Mouse (Mus musculus): ENCODE data around the gene Ankrd50. TPM values are rescaled to one million over a fixed set of nuclear protein-coding genes. Genes with fewer than 3 reads are reported as not detected.

The Ankrd50 gene
- polyA plus RNA-seq, 1 experiment from 2014 or later = 14.1 TPM

DNA sequence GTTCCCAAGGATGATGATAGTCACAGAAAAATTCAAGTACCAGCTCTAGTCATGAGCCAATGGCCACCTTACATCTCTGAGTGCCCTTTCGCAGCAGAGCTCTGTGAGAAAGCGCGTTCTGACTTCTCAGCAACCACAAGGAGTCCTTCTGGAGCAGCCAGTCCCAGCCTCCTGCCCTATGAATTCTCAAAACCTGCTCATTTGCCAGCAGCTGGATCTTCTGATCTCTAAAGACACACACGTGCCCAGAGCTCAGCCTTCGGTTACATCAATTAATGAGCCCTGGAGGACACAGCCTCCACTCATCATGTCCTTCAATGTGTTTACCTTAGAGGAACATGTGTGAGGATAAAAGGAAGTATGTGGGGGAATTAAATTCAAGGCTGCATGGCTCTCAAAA is 53.2 kb downstream of the Ankrd50 start:
- Histone ChIP-seq H3K4me3 (ENCODE audit: low read depth, low read length) (no peak overlapping the region), H3K4me1 (ENCODE audit: insufficient read depth, low read depth, low read length) (peaks cover 7% of the 10 kb centered on the region; the same call in 1 of the 2 replicates), H3K36me3 (ENCODE audit: insufficient read depth, low read length) (no peaks in the 10 kb centered on the region), H3K27ac (ENCODE audit: low read length) (no peak overlapping the region), H3K9me3 (ENCODE audit: low read length) (no peaks in the 10 kb centered on the region), H3K27me3 (replicated peaks; ENCODE audit: insufficient read depth, low read length) (no peaks in the 10 kb centered on the region), H3K9ac (replicated peaks; ENCODE audit: low read depth) (no peak overlapping the region), H3K4me2 (replicated peaks; ENCODE audit: low read depth, low read length) (no peak overlapping the region)
- WGBS = 49% methylated on average over 5 of the region's 5 CpGs
- DNase-seq (ENCODE audit: low spot score) (no peak), ATAC-seq (no peak)
- no peak for TF ChIP-seq CTCF (IDR thresholded peaks at IDR 0.05)
- TF ChIP-seq EP300 (IDR thresholded peaks at IDR 0.05) = no peak

DNA sequence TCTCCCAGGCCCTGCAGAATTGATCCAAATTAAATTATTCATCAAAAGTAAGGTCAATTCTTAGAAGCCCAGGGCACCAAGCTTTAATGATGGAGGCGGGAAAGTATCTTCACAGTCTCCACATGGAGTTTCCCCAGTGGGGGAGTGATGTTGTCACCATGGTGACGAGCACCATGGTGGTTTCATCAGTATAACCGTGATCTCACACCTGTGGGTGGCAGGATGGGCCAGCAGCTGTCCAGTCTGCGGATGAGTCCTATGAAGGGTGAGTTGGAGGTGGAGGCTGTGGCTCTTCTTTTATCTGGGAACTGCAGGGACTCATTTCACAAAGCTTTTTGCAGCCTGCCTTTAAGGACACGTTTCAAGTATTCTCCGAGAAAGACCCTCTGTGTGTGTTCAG is 53.6 kb downstream of the Ankrd50 start:
- Histone ChIP-seq H3K4me1 (ENCODE audit: insufficient read depth, low read depth, low read length) (peaks cover 7% of the 10 kb centered on the region; the same call in 1 of the 2 replicates), H3K36me3 (ENCODE audit: insufficient read depth, low read length) (no peaks in the 10 kb centered on the region), H3K4me3 (ENCODE audit: low read depth, low read length) (no peak overlapping the region), H3K9me3 (ENCODE audit: low read length) (no peaks in the 10 kb centered on the region), H3K9ac (replicated peaks; ENCODE audit: low read depth) (no peak overlapping the region), H3K4me2 (replicated peaks; ENCODE audit: low read depth, low read length) (no peak overlapping the region), H3K27ac (ENCODE audit: low read length) (no peak overlapping the region), H3K27me3 (replicated peaks; ENCODE audit: insufficient read depth, low read length) (no peaks in the 10 kb centered on the region)
- no peak for DNase-seq (ENCODE audit: low spot score)
- WGBS = 82% methylated on average over 6 of the region's 6 CpGs
- ATAC-seq = no peak
- TF ChIP-seq CTCF (IDR thresholded peaks at IDR 0.05) (no peak), EP300 (IDR thresholded peaks at IDR 0.05) (no peak)

DNA sequence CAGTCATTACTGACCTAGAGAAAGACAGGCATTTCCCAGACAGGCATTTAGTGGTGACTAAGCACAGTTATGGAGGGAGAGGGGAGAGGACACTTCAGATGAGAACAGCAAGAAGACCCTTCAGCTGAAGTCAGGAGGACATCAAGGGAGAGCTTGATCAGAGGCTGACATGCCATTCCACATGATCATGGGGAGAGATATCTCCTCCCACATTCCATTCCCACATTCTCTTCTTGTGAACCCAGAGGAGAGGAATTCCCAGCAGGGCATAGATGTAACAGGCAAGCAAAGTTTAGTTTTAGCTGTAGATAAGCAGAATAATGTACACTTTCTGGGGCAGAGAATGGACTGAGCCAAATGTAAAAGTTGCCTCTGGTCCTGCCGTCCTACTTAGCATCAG is 57.4 kb downstream of the Ankrd50 start:
- no peak for DNase-seq (ENCODE audit: low spot score)
- Histone ChIP-seq H3K9me3 (ENCODE audit: low read length) (no peaks in the 10 kb centered on the region), H3K27me3 (replicated peaks; ENCODE audit: insufficient read depth, low read length) (no peaks in the 10 kb centered on the region), H3K36me3 (ENCODE audit: insufficient read depth, low read length) (no peaks in the 10 kb centered on the region), H3K27ac (ENCODE audit: low read length) (no peak overlapping the region), H3K4me2 (replicated peaks; ENCODE audit: low read depth, low read length) (no peak overlapping the region), H3K4me1 (ENCODE audit: insufficient read depth, low read depth, low read length) (no peaks in the 10 kb centered on the region), H3K9ac (replicated peaks; ENCODE audit: low read depth) (no peak overlapping the region), H3K4me3 (ENCODE audit: low read depth, low read length) (no peak overlapping the region)
- TF ChIP-seq CTCF (IDR thresholded peaks at IDR 0.05) = no peak
- 0 out of 2 replicates have a peak, but pooled peaks have one; percentile 13 for TF ChIP-seq EP300 (IDR thresholded peaks at IDR 0.05)
- 31% methylated on average over 1 of the region's 1 CpGs for WGBS
- peak; percentile 37 for ATAC-seq

DNA sequence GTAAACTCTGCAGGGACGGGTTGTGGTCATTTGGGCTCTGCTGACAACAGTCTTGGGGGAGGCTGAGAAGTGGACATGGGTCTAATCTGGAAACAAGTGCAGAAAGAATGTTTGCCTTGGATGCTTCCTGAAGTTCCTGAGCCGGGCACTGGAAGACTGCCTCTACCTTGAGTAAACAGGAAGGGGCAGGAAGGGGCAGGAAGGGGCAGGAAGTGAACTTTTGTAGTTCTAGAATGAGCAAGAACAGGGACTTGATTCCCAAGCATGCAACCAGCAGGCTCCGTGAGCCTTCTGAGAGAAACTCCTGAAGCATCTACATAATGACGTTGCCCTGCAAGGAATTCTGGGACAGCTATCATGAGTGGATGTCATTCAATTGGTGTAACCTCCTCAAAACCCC is 60.7 kb downstream of the Ankrd50 start:
- TF ChIP-seq EP300 (IDR thresholded peaks at IDR 0.05) (peak; percentile 83), CTCF (IDR thresholded peaks at IDR 0.05) (no peak)
- no peaks in the 10 kb centered on the region for H3K27me3 ChIP-seq (replicated peaks; ENCODE audit: insufficient read depth, low read length)
- H3K4me2 ChIP-seq (replicated peaks; ENCODE audit: low read depth, low read length) = no peak overlapping the region
- no peak overlapping the region for H3K4me3 ChIP-seq (ENCODE audit: low read depth, low read length)
- no peak overlapping the region for H3K27ac ChIP-seq (ENCODE audit: low read length)
- 29% methylated on average over 4 of the region's 4 CpGs for WGBS
- H3K9me3 ChIP-seq (ENCODE audit: low read length) = no peaks in the 10 kb centered on the region
- no peak overlapping the region for H3K9ac ChIP-seq (replicated peaks; ENCODE audit: low read depth)
- no peaks in the 10 kb centered on the region for H3K36me3 ChIP-seq (ENCODE audit: insufficient read depth, low read length)
- DNase-seq (ENCODE audit: low spot score) (peak; percentile 17), ATAC-seq (peak; percentile 55; the same call in 1 of the 2 replicates)
- H3K4me1 ChIP-seq (ENCODE audit: insufficient read depth, low read depth, low read length) = no peaks in the 10 kb centered on the region

DNA sequence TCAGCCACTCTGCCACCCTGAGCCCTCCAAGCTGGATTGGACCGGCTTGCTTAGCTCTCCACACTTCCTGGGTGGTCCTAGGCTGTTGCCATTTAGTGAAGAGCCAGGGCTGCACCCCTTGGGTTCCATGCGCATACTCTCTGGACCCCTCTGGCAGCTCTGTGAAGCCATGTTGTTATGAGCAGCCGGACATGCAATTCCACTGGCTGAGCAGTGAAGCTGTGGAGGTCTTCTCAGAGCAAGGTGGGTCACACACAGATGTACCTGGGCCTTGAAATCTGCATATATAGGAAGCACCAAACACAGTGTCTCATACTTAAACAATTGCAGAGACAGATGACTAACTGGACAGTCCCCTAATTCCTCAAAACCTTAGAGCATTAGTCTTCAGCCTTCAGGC is 64.7 kb downstream of the Ankrd50 start:
- TF ChIP-seq CTCF (IDR thresholded peaks at IDR 0.05) = no peak
- TF ChIP-seq EP300 (IDR thresholded peaks at IDR 0.05) = no peak
- Histone ChIP-seq H3K9me3 (ENCODE audit: low read length) (no peaks in the 10 kb centered on the region), H3K4me2 (replicated peaks; ENCODE audit: low read depth, low read length) (no peak overlapping the region), H3K36me3 (ENCODE audit: insufficient read depth, low read length) (no peaks in the 10 kb centered on the region), H3K4me3 (ENCODE audit: low read depth, low read length) (no peak overlapping the region), H3K9ac (replicated peaks; ENCODE audit: low read depth) (no peak overlapping the region), H3K27ac (ENCODE audit: low read length) (no peak overlapping the region), H3K27me3 (replicated peaks; ENCODE audit: insufficient read depth, low read length) (no peaks in the 10 kb centered on the region), H3K4me1 (ENCODE audit: insufficient read depth, low read depth, low read length) (no peaks in the 10 kb centered on the region)
- ATAC-seq (no peak), DNase-seq (ENCODE audit: low spot score) (no peak)
- WGBS = 71% methylated on average over 3 of the region's 3 CpGs

DNA sequence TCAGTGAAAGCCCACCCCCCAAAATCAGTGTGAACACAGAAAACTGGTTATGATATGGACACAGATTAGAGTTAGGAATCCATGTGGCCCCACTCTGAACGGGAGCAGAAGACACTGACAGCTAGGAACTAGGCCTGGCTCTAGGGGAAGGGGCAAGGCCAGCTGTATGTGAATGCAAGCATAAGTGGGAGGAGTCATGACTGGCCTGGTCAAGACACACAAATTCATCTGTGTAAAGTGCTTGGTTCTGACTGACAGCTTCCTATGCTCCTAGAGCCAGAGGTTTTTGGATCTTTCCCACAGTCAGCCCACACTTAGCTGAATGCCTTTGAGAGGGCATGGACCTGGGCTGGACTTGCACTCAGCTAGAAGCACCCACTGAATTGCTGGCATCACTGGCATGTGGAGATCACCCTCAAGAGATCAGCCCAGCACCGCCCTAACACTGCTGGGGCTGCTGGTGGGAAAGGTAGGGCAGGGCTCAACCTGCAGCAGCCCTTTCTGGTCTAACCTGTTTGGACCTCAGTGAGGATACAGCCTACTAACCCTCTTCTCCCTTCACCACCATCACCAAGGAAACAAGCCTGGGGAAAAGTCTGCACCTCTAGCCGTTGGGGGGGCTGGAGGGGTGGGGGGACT is 69.2 kb downstream of the Ankrd50 start:
- no peak overlapping the region for H3K9ac ChIP-seq (replicated peaks; ENCODE audit: low read depth)
- peak; percentile 57 for DNase-seq (ENCODE audit: low spot score)
- H3K27ac ChIP-seq (ENCODE audit: low read length) = no peak overlapping the region
- no peaks in the 10 kb centered on the region for H3K9me3 ChIP-seq (ENCODE audit: low read length)
- H3K4me1 ChIP-seq (ENCODE audit: insufficient read depth, low read depth, low read length) = no peaks in the 10 kb centered on the region
- H3K27me3 ChIP-seq (replicated peaks; ENCODE audit: insufficient read depth, low read length) = no peaks in the 10 kb centered on the region
- H3K4me2 ChIP-seq (replicated peaks; ENCODE audit: low read depth, low read length) = no peak overlapping the region
- ATAC-seq = peak; percentile 96
- WGBS = 47% methylated on average over 3 of the region's 3 CpGs
- TF ChIP-seq CTCF (IDR thresholded peaks at IDR 0.05) (no peak), EP300 (IDR thresholded peaks at IDR 0.05) (no peak)
- H3K36me3 ChIP-seq (ENCODE audit: insufficient read depth, low read length) = no peaks in the 10 kb centered on the region
- H3K4me3 ChIP-seq (ENCODE audit: low read depth, low read length) = no peak overlapping the region
